Mouse (Mus musculus): Measurements from ENCODE around the gene Angptl2.

- TF ChIP-seq CHD2 (IDR thresholded peaks at IDR 0.05; ENCODE audit: low read length): no peak
- no peak for TF ChIP-seq POLR2A (IDR thresholded peaks at IDR 0.05; ENCODE audit: low read depth, low read length)
- TF ChIP-seq CTCF (conservative IDR thresholded peaks at IDR 0.05 in 1 of 2, IDR thresholded peaks at IDR 0.05 in 1 of 2; ENCODE audit: low read depth in 2 of 2, low read length in 2 of 2): no peak
- TF ChIP-seq NELFE (IDR thresholded peaks at IDR 0.05; ENCODE audit: low read depth, low read length): no peak
- no peak for TF ChIP-seq ETS1 (conservative IDR thresholded peaks at IDR 0.05; ENCODE audit: low read depth, low read length)
- no peak for TF ChIP-seq MYC (IDR thresholded peaks at IDR 0.05; ENCODE audit: low read depth, low read length)
- no peak for TF ChIP-seq MAX (IDR thresholded peaks at IDR 0.05; ENCODE audit: low read length)
These were observed 38.2 kb upstream of the Angptl2 start for GRCm38 (mm10) chr2:33177443-33178242.
